Mouse (Mus musculus) gastrocnemius, adult 2 months (tissue): ENCODE measurements at regions not wholly inside any gene's neighbourhood (a gene's known extent, or its start where the extent isn't known, plus 50 kb on each side); places are given as distances from the start of the nearest gene placed in this dataset.

ENCODE experiments used
- DNase-seq: peaks from one replicate; pipeline ENCODE4 v3.0.0; 2022
- H3K27ac ChIP-seq: fragments of 200-600 bp; 2 replicates; pipeline ENCODE4 v1.8.1; 2022; ENCODE audit warnings: mild to moderate bottlenecking
- H3K4me3 ChIP-seq: fragments of 200-600 bp; 2 replicates; pipeline ENCODE4 v1.8.1; 2022; ENCODE audit warnings: mild to moderate bottlenecking, moderate library complexity
- CTCF ChIP-seq: fragments of 200-600 bp; IDR thresholded peaks from 2 replicates; pipeline ENCODE4 v1.8.1; 2022; ENCODE audit warnings: antibody characterized with exemption, mild to moderate bottlenecking, moderate library complexity
- intact Hi-C: fragments of 180-260 bp; cut with DNase I; formaldehyde crosslinking; loops from one replicate; pipeline ENCODE4 v1.15.1; 2025

DNA sequence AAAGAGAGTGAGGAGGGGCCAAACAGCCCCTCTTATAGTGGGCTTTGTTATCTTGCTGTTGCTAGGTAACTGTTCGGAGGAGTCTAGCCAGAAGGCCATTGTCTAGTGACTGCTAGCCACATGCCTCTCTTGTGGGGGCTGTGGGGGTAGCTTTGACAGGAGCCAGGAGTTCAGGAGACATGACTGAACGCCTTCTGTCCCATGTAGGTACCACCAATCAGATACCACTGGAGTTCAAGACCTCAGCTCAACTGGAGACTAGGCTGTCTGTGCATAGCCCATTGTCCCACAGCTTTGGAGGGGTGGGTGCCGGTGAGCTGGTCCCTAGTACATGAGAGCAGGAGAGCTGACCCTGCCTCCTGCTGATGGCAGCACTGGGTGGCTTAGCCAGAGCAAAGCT lies 82.4 kb upstream of the Unc93a2 start:
- Histone ChIP-seq H3K27ac (no peak overlapping the region), H3K4me3 (no peak overlapping the region)
- TF ChIP-seq CTCF: no peak
- DNase-seq: no peak
- intact Hi-C loops: no loop called here

GRCm38 (mm10) chr17:7464901-7465300 lies 79.6 kb upstream of the Unc93a2 start:
- intact Hi-C loops: no loop called here
- no peak for TF ChIP-seq CTCF
- DNase-seq: no peak
- Histone ChIP-seq H3K27ac (no peak overlapping the region), H3K4me3 (no peak overlapping the region)

- no peak for DNase-seq
- Histone ChIP-seq H3K27ac (no peak overlapping the region), H3K4me3 (no peak overlapping the region)
- intact Hi-C loops: no loop called here
- no peak for TF ChIP-seq CTCF
These were observed 75.9 kb upstream of the Unc93a2 start for GRCm38 (mm10) chr17:7461164-7461563.

GRCm38 (mm10) chr17:7456939-7457338 lies 71.7 kb upstream of the Unc93a2 start:
- Histone ChIP-seq H3K27ac (peak overlapping the region; percentile 86), H3K4me3 (peak overlapping the region; percentile 17; the same call in 1 of the 2 replicates)
- TF ChIP-seq CTCF: no peak
- peak; percentile 63 for DNase-seq
- intact Hi-C loops: loop anchor here (2.0 kb wide), 1 partner anchor 76 kb away; no protein-coding TSS in a partner anchor

DNA sequence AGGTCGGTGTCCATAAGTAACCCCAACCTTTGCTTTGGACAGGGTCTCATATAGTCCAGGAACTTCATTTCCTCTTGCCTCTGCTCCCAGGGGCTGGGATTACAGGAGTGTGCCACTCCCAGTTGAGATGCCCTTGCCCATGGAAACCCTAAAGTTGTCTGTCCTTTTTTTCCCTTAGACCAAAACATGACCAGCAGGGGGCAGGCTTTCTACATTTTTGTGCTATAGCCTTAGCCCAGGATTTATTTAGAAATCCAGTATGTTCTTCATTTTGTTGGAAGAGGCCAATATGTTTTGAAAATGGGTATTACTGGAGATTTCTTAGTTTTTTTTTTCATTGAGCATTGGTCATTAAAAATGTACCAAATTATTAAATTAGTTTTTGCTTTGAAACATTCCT lies 58.6 kb upstream of the Unc93a2 start:
- no peak overlapping the region for H3K4me3 ChIP-seq
- DNase-seq: peak; percentile 78
- TF ChIP-seq CTCF: peak; percentile 67
- intact Hi-C loops: loop anchor here (2.0 kb wide), 1 partner anchor 381 kb away; no protein-coding TSS in a partner anchor
- no peak overlapping the region for H3K27ac ChIP-seq

- no peak for TF ChIP-seq CTCF
- intact Hi-C loops: no loop called here
These were observed 49.8 kb upstream of the Unc93a2 start for GRCm38 (mm10) chr17:7435075-7435474.

More at GRCm38 (mm10) chr17:7435075-7435474, 49.8 kb upstream of the Unc93a2 start:
- Histone ChIP-seq H3K27ac (peak overlapping the region; percentile 46; the same call in 1 of the 2 replicates), H3K4me3 (no peak overlapping the region)
- DNase-seq: no peak
